Mouse (Mus musculus) lung, embryonic 15.5 days (tissue): Measurements from ENCODE around the gene Ryk. TPM values are rescaled to one million over a fixed set of nuclear protein-coding genes. Genes with fewer than 3 reads are reported as not detected.

ENCODE experiments used
- ATAC-seq: fragments of 200-750 bp; cut with Nextera tagmentation; 2 replicates; pipeline ENCODE4 v1.8.0; 2017; ENCODE audit warnings: moderate number of reproducible peaks, borderline replicate concordance; ENCODE audit not compliant: low FRiP score, low TSS enrichment; ENCODE audit errors: extremely low read depth
- H3K27ac ChIP-seq: fragments of 300-500 bp; sonication (generic); 2 replicates; pipeline ENCODE4 v1.5.1; 2015; ENCODE audit warnings: moderate library complexity, mild to moderate bottlenecking, inconsistent platforms
- H3K27me3 ChIP-seq: fragments of 300-500 bp; sonication (generic); 2 replicates; pipeline ENCODE4 v1.6.1; 2015; ENCODE audit warnings: inconsistent platforms
- H3K36me3 ChIP-seq: fragments of 300-500 bp; sonication (generic); 2 replicates; pipeline ENCODE4 v1.6.1; 2015; ENCODE audit warnings: inconsistent platforms
- H3K4me1 ChIP-seq: fragments of 300-500 bp; sonication (generic); 2 replicates; pipeline ENCODE4 v1.6.1; 2015; ENCODE audit warnings: inconsistent platforms
- H3K4me2 ChIP-seq: fragments of 300-500 bp; sonication (generic); 2 replicates; pipeline ENCODE4 v1.6.1; 2015; ENCODE audit warnings: inconsistent platforms, mild to moderate bottlenecking, moderate library complexity
- H3K4me3 ChIP-seq: fragments of 300-500 bp; sonication (generic); 2 replicates; pipeline ENCODE4 v1.5.1; 2015; ENCODE audit warnings: mild to moderate bottlenecking, inconsistent platforms
- H3K9ac ChIP-seq: fragments of 300-500 bp; sonication (generic); 2 replicates; pipeline ENCODE4 v1.6.1; 2015; ENCODE audit warnings: inconsistent platforms
- H3K9me3 ChIP-seq: fragments of 300-500 bp; sonication (generic); 2 replicates; pipeline ENCODE4 v1.6.1; 2016; ENCODE audit warnings: inconsistent platforms
- WGBS: fragments of 180-500 bp; shearing (Covaris S2); methylation state at CpG from one replicate; pipeline ENCODE4 v1.1.7; 2015; 5-methylcytosine and 5-hydroxymethylcytosine counted together
- polyA plus RNA-seq: library from polyadenylated mRNA; unstranded; fragments of >200 nt; fragmentation: Nextera tagmentation; extraction: Ambion mirVana; gene quantifications from 2 replicates; pipeline ENCODE4 v1.2.1, GENCODE M21; 2015

Gene Ryk
- polyA plus RNA-seq, 1 experiment from 2014 or later, result 23.4 TPM

GRCm38 (mm10) chr9:102929776-102930175 is 95.1 kb downstream of the Ryk start:
- H3K27ac ChIP-seq, result no peak overlapping the region
- H3K9ac ChIP-seq, result no peak overlapping the region
- H3K36me3 ChIP-seq, result no peaks in the 10 kb centered on the region
- 69% methylated on average over 6 of the region's 6 CpGs for WGBS
- no peaks in the 10 kb centered on the region for H3K9me3 ChIP-seq
- ATAC-seq, result no peak
- no peak overlapping the region for H3K4me3 ChIP-seq
- H3K4me2 ChIP-seq, result no peak overlapping the region
- H3K4me1 ChIP-seq, result 0 out of 2 replicates have a peak, but pooled peaks cover 7% of the 10 kb centered on the region
- H3K27me3 ChIP-seq, result no peaks in the 10 kb centered on the region

- Histone ChIP-seq H3K9me3 (no peaks in the 10 kb centered on the region), H3K4me1 (0 out of 2 replicates have a peak, but pooled peaks cover 10% of the 10 kb centered on the region), H3K27ac (peak overlapping the region; percentile 58; the same call in 1 of the 2 replicates), H3K36me3 (no peaks in the 10 kb centered on the region), H3K4me3 (peak overlapping the region; percentile 30), H3K9ac (no peak overlapping the region), H3K4me2 (peak overlapping the region; percentile 52), H3K27me3 (no peaks in the 10 kb centered on the region)
- WGBS, result 18% methylated on average over 20 of the region's 20 CpGs
- peak; percentile 79; the same call in 1 of the 2 replicates for ATAC-seq
Measured at GRCm38 (mm10) chr9:102933925-102934721, 99.4 kb downstream of the Ryk start.

- 72% methylated on average over 4 of the region's 4 CpGs for WGBS
Measured at GRCm38 (mm10) chr9:102942221-102942620, 107.5 kb downstream of the Ryk start.

GRCm38 (mm10) chr9:102944891-102945290 is 110.2 kb downstream of the Ryk start:
- Histone ChIP-seq H3K27ac (no peak overlapping the region), H3K4me3 (no peak overlapping the region), H3K4me1 (0 out of 2 replicates have a peak, but pooled peaks cover 8% of the 10 kb centered on the region), H3K9me3 (no peaks in the 10 kb centered on the region), H3K9ac (no peak overlapping the region), H3K36me3 (no peaks in the 10 kb centered on the region), H3K27me3 (no peaks in the 10 kb centered on the region), H3K4me2 (no peak overlapping the region)
- 87% methylated on average over 9 of the region's 9 CpGs for WGBS
- no peak for ATAC-seq

More at GRCm38 (mm10) chr9:102942221-102942620, 107.5 kb downstream of the Ryk start:
- no peaks in the 10 kb centered on the region for H3K36me3 ChIP-seq
- no peak overlapping the region for H3K4me2 ChIP-seq
- no peaks in the 10 kb centered on the region for H3K27me3 ChIP-seq
- no peak for ATAC-seq
- no peak overlapping the region for H3K9ac ChIP-seq
- no peak overlapping the region for H3K27ac ChIP-seq
- H3K4me3 ChIP-seq, result no peak overlapping the region
- no peaks in the 10 kb centered on the region for H3K9me3 ChIP-seq
- no peaks in the 10 kb centered on the region for H3K4me1 ChIP-seq

GRCm38 (mm10) chr9:102946469-102947015 is 111.8 kb downstream of the Ryk start:
- ATAC-seq, result no peak
- no peak overlapping the region for H3K9ac ChIP-seq
- 0 out of 2 replicates have a peak, but pooled peaks cover 8% of the 10 kb centered on the region for H3K4me1 ChIP-seq
- no peaks in the 10 kb centered on the region for H3K36me3 ChIP-seq
- no peaks in the 10 kb centered on the region for H3K9me3 ChIP-seq
- H3K27ac ChIP-seq, result no peak overlapping the region
- WGBS, result 63% methylated on average over 12 of the region's 12 CpGs
- H3K27me3 ChIP-seq, result no peaks in the 10 kb centered on the region
- H3K4me3 ChIP-seq, result no peak overlapping the region
- H3K4me2 ChIP-seq, result no peak overlapping the region

GRCm38 (mm10) chr9:102948706-102949105 is 114.0 kb downstream of the Ryk start:
- Histone ChIP-seq H3K27ac (peak overlapping the region; percentile 61), H3K36me3 (no peaks in the 10 kb centered on the region), H3K4me2 (no peak overlapping the region), H3K9me3 (no peaks in the 10 kb centered on the region), H3K4me3 (no peak overlapping the region), H3K27me3 (no peaks in the 10 kb centered on the region), H3K4me1 (0 out of 2 replicates have a peak, but pooled peaks cover 8% of the 10 kb centered on the region), H3K9ac (no peak overlapping the region)
- no peak for ATAC-seq
- WGBS, result 72% methylated on average over 5 of the region's 5 CpGs

GRCm38 (mm10) chr9:102951091-102951994 is 116.6 kb downstream of the Ryk start:
- H3K27me3 ChIP-seq, result no peaks in the 10 kb centered on the region
- 82% methylated on average over 9 of the region's 9 CpGs for WGBS
- 0 out of 2 replicates have a peak, but pooled peaks cover 8% of the 10 kb centered on the region for H3K4me1 ChIP-seq
- H3K36me3 ChIP-seq, result no peaks in the 10 kb centered on the region
- no peak overlapping the region for H3K27ac ChIP-seq
- no peak for ATAC-seq
- H3K4me2 ChIP-seq, result no peak overlapping the region
- H3K4me3 ChIP-seq, result no peak overlapping the region
- no peak overlapping the region for H3K9ac ChIP-seq
- H3K9me3 ChIP-seq, result no peaks in the 10 kb centered on the region

- no peak overlapping the region for H3K4me3 ChIP-seq
- 74% methylated on average over 3 of the region's 3 CpGs for WGBS
- no peaks in the 10 kb centered on the region for H3K36me3 ChIP-seq
- no peak for ATAC-seq
- no peaks in the 10 kb centered on the region for H3K4me1 ChIP-seq
- no peak overlapping the region for H3K27ac ChIP-seq
- H3K4me2 ChIP-seq, result no peak overlapping the region
- no peaks in the 10 kb centered on the region for H3K9me3 ChIP-seq
- no peak overlapping the region for H3K9ac ChIP-seq
- no peaks in the 10 kb centered on the region for H3K27me3 ChIP-seq
Measured at GRCm38 (mm10) chr9:102955866-102956265, 121.1 kb downstream of the Ryk start.

Other genes with a start within 250 kb of the Ryk start
- 166 and 183 TPM in 2 replicates for gene Anapc13, start 208.6 kb upstream of the Ryk start, polyA plus RNA-seq
- 49.9 and 59.8 TPM in 2 replicates for gene Cep63, start 208.4 kb upstream of the Ryk start, polyA plus RNA-seq
- 45.5 and 47.0 TPM in 2 replicates for gene Amotl2, start 118.2 kb upstream of the Ryk start, polyA plus RNA-seq
- gene Slco2a1, start 153.8 kb downstream of the Ryk start, polyA plus RNA-seq, result 14.7 and 17.5 TPM in 2 replicates